Mouse (Mus musculus) MEL (cell line): ENCODE measurements at regions not wholly inside any gene's neighbourhood (a gene's known extent, or its start where the extent isn't known, plus 50 kb on each side); places are given as distances from the start of the nearest gene placed in this dataset.

Experiments
- DNase-seq: peaks from one replicate; pipeline ENCODE4 v3.0.0; 2011; ENCODE audit warnings: low read depth, low spot score
- H3K27ac ChIP-seq: 2 replicates; pipeline ENCODE4 v1.5.1; 2012; ENCODE audit warnings: low read depth, mild to moderate bottlenecking, control low read depth, low read length, moderate library complexity; ENCODE audit not compliant: control insufficient read depth
- H3K27me3 ChIP-seq, 2 experiments: fragments of 150-350 bp in 1 of 2; sonication (generic) in 1 of 2; 2 replicates each; pipeline ENCODE4 v1.6.1; 2012; ENCODE audit warnings: low read length in 2 of 2, mild to moderate bottlenecking in 2 of 2, improper control_type of control experiment in 1 of 2, moderate library complexity in 1 of 2; ENCODE audit not compliant: insufficient read depth in 2 of 2, control insufficient read depth in 1 of 2
- H3K36me3 ChIP-seq, 2 experiments: 2 replicates each; pipeline ENCODE4 v1.6.1; 2012 to 2014; ENCODE audit warnings: low read length in 2 of 2, improper control_type of control experiment in 1 of 2, inconsistent platforms in 1 of 2, mild to moderate bottlenecking in 1 of 2; ENCODE audit not compliant: insufficient read depth in 2 of 2, control insufficient read depth in 1 of 2
- H3K4me1 ChIP-seq, 2 experiments: fragments of 150-350 bp in 1 of 2; sonication (generic) in 1 of 2; 2 replicates each; pipeline ENCODE4 v1.6.1; 2012; ENCODE audit warnings: low read length in 2 of 2, improper control_type of control experiment in 1 of 2, mild to moderate bottlenecking in 1 of 2; ENCODE audit not compliant: insufficient read depth in 2 of 2, control insufficient read depth in 1 of 2
- H3K4me3 ChIP-seq, 2 experiments: fragments of 150-350 bp in 1 of 2; sonication (generic) in 1 of 2; 2 replicates each; pipeline ENCODE4 v1.5.1; 2012; ENCODE audit warnings: low read depth in 2 of 2, low read length in 2 of 2, mild to moderate bottlenecking in 2 of 2, moderate library complexity in 2 of 2, control low read depth in 1 of 2, improper control_type of control experiment in 1 of 2; ENCODE audit not compliant: control insufficient read depth in 1 of 2, insufficient read depth in 1 of 2
- H3K79me2 ChIP-seq: 2 replicates; pipeline ENCODE4 v1.6.1; 2012; ENCODE audit warnings: mild to moderate bottlenecking, low read length, moderate library complexity; ENCODE audit not compliant: control insufficient read depth, poor library complexity, insufficient read depth
- H3K9ac ChIP-seq: 2 replicates; pipeline ENCODE4 v1.6.1; 2012; ENCODE audit warnings: low read depth, mild to moderate bottlenecking, control low read depth, low read length, moderate library complexity; ENCODE audit not compliant: control insufficient read depth, poor library complexity, severe bottlenecking
- H3K9me3 ChIP-seq: fragments of 150-350 bp; sonication (generic); replicated peaks from 2 replicates; pipeline ENCODE4 v1.6.1; 2012; ENCODE audit warnings: mild to moderate bottlenecking, low read length, improper control_type of control experiment, moderate library complexity; ENCODE audit not compliant: insufficient read depth
- BHLHE40 ChIP-seq: IDR thresholded peaks from 2 replicates; pipeline ENCODE4 v1.6.1; 2012; ENCODE audit warnings: low read depth, mild to moderate bottlenecking, inconsistent platforms, low read length, improper control_type of control experiment, borderline replicate concordance
- CHD1 ChIP-seq: IDR thresholded peaks from 2 replicates; pipeline ENCODE4 v1.6.1; 2012; ENCODE audit warnings: low read depth, mild to moderate bottlenecking, inconsistent platforms, low read length, improper control_type of control experiment
- CTCF ChIP-seq, 3 experiments: IDR thresholded peaks in 2 of 3; conservative IDR thresholded peaks in 1 of 3; 2 replicates each; pipeline ENCODE4 v1.5.1; 2011 to 2012; ENCODE audit warnings: low read length in 3 of 3, low read depth in 2 of 3, mild to moderate bottlenecking in 2 of 3, improper control_type of control experiment in 1 of 3, inconsistent platforms in 1 of 3, mixed read lengths in 1 of 3, moderate library complexity in 1 of 3; ENCODE audit not compliant: control insufficient read depth in 1 of 3, insufficient read depth in 1 of 3, poor library complexity in 1 of 3, severe bottlenecking in 1 of 3
- E2F4 ChIP-seq: IDR thresholded peaks from 2 replicates; pipeline ENCODE4 v1.6.1; 2011; ENCODE audit warnings: low read depth, low read length, improper control_type of control experiment, borderline replicate concordance
- ELF1 ChIP-seq: IDR thresholded peaks from 2 replicates; pipeline ENCODE4 v1.6.1; 2014; ENCODE audit warnings: low read depth, mild to moderate bottlenecking, inconsistent platforms, low read length, improper control_type of control experiment, moderate library complexity
- EP300 ChIP-seq, 2 experiments: IDR thresholded peaks; 2 replicates each; pipeline ENCODE4 v1.6.1; 2011; ENCODE audit warnings: improper control_type of control experiment in 2 of 2, low read length in 2 of 2, low read depth in 1 of 2, mild to moderate bottlenecking in 1 of 2
- ETS1 ChIP-seq: IDR thresholded peaks from 2 replicates; pipeline ENCODE4 v1.6.1; 2012; ENCODE audit warnings: low read depth, mild to moderate bottlenecking, inconsistent platforms, low read length, improper control_type of control experiment, moderate library complexity
- GATA1 ChIP-seq: IDR thresholded peaks from 2 replicates; pipeline ENCODE4 v1.6.1; 2011; ENCODE audit warnings: low read depth, low read length, improper control_type of control experiment
- JUND ChIP-seq: IDR thresholded peaks from 2 replicates; pipeline ENCODE4 v1.6.1; 2011; ENCODE audit warnings: low read depth, mild to moderate bottlenecking, improper control_type of control experiment, low read length
- MAFK ChIP-seq: IDR thresholded peaks from 2 replicates; pipeline ENCODE4 v1.6.1; 2011; ENCODE audit warnings: low read depth, mild to moderate bottlenecking, low read length, improper control_type of control experiment, borderline replicate concordance
- MXI1 ChIP-seq: IDR thresholded peaks from 2 replicates; pipeline ENCODE4 v1.6.1; 2011; ENCODE audit warnings: mild to moderate bottlenecking, low read depth, low read length, improper control_type of control experiment
- MYC ChIP-seq: IDR thresholded peaks from 2 replicates; pipeline ENCODE4 v1.6.1; 2011; ENCODE audit warnings: low read depth, mild to moderate bottlenecking, low read length, improper control_type of control experiment, moderate library complexity
- NELFE ChIP-seq: IDR thresholded peaks from 2 replicates; pipeline ENCODE4 v1.6.1; 2011; ENCODE audit warnings: low read depth, low read length, improper control_type of control experiment
- POLR2AphosphoS2 ChIP-seq: IDR thresholded peaks from 2 replicates; pipeline ENCODE4 v1.6.1; 2011; ENCODE audit warnings: low read length, improper control_type of control experiment
- RAD21 ChIP-seq: IDR thresholded peaks from 2 replicates; pipeline ENCODE4 v1.6.1; 2011; ENCODE audit warnings: mild to moderate bottlenecking, low read depth, low read length, improper control_type of control experiment
- SIN3A ChIP-seq: IDR thresholded peaks from 2 replicates; pipeline ENCODE4 v1.6.1; 2012; ENCODE audit warnings: low read length, improper control_type of control experiment, inconsistent platforms
- TBP ChIP-seq: IDR thresholded peaks from 2 replicates; pipeline ENCODE4 v1.8.0; 2011; ENCODE audit warnings: low read depth, low read length, improper control_type of control experiment
- UBTF ChIP-seq: IDR thresholded peaks from 2 replicates; pipeline ENCODE4 v1.6.1; 2012; ENCODE audit warnings: low read depth, mild to moderate bottlenecking, inconsistent platforms, low read length, improper control_type of control experiment, moderate library complexity, borderline replicate concordance; ENCODE audit not compliant: insufficient read depth
- USF1 ChIP-seq: IDR thresholded peaks from 2 replicates; pipeline ENCODE4 v1.6.1; 2014; ENCODE audit warnings: low read depth, mild to moderate bottlenecking, inconsistent platforms, low read length, improper control_type of control experiment, moderate library complexity
- ZC3H11A ChIP-seq: IDR thresholded peaks from 2 replicates; pipeline ENCODE4 v1.6.1; 2012; ENCODE audit warnings: low read depth, mild to moderate bottlenecking, inconsistent platforms, low read length, improper control_type of control experiment
- ZMIZ1 ChIP-seq: IDR thresholded peaks from 2 replicates; pipeline ENCODE4 v1.6.1; 2012; ENCODE audit warnings: low read depth, mild to moderate bottlenecking, inconsistent platforms, low read length, improper control_type of control experiment, moderate library complexity
- ZNF384 ChIP-seq: IDR thresholded peaks from 2 replicates; pipeline ENCODE4 v1.6.1; 2012; ENCODE audit warnings: low read depth, mild to moderate bottlenecking, inconsistent platforms, low read length, improper control_type of control experiment

- Histone ChIP-seq H3K36me3 (no peaks in the 10 kb centered on the region), H3K27me3 (no peaks in the 10 kb centered on the region), H3K27ac (no peak overlapping the region), H3K4me1 (no peaks in the 10 kb centered on the region), H3K79me2 (no peaks in the 10 kb centered on the region), H3K4me3 (no peak overlapping the region), H3K9me3 (no peaks in the 10 kb centered on the region; the same call in 1 of the 2 replicates), H3K9ac (no peak overlapping the region)
- DNase-seq = no peak
- TF ChIP-seq CHD1 (no peak), SIN3A (no peak), MYC (no peak), JUND (no peak), USF1 (no peak), ZNF384 (no peak), ZC3H11A (no peak), NELFE (no peak), POLR2AphosphoS2 (no peak), RAD21 (no peak), CTCF (IDR thresholded peaks at IDR 0.05 in 2 of 3, conservative IDR thresholded peaks at IDR 0.05 in 1 of 3; ENCODE audit: control insufficient read depth in 1 of 3, insufficient read depth in 1 of 3, low read depth in 2 of 3, low read length in 3 of 3, poor library complexity in 1 of 3, severe bottlenecking in 1 of 3) (no peak)
Observed at GRCm38 (mm10) chr13:44306275-44307050, 422.8 kb upstream of the Jarid2 start.

- Histone ChIP-seq H3K27ac (no peak overlapping the region), H3K36me3 (no peaks in the 10 kb centered on the region), H3K79me2 (no peaks in the 10 kb centered on the region), H3K4me3 (no peak overlapping the region), H3K9ac (no peak overlapping the region), H3K9me3 (no peaks in the 10 kb centered on the region; the same call in 1 of the 2 replicates), H3K4me1 (no peaks in the 10 kb centered on the region), H3K27me3 (no peaks in the 10 kb centered on the region)
- DNase-seq = no peak
- TF ChIP-seq BHLHE40 = no peak
- TF ChIP-seq, all 39 proteins: peak for 0
Observed at GRCm38 (mm10) chr13:44308227-44308626, 421.0 kb upstream of the Jarid2 start.

GRCm38 (mm10) chr13:44312237-44312636, 417.0 kb upstream of the Jarid2 start:
- H3K9ac ChIP-seq = no peak overlapping the region
- no peak overlapping the region for H3K4me3 ChIP-seq
- no peak for TF ChIP-seq MAFK
- no peak for TF ChIP-seq SIN3A
- no peak for TF ChIP-seq GATA1
- no peak for TF ChIP-seq TBP
- no peak for TF ChIP-seq ZMIZ1
- TF ChIP-seq POLR2AphosphoS2 = no peak
- TF ChIP-seq E2F4 = no peak
- no peak for TF ChIP-seq RAD21
- no peak for TF ChIP-seq MYC
- no peak for TF ChIP-seq ELF1
- no peak for TF ChIP-seq UBTF
- TF ChIP-seq ETS1 = no peak
- TF ChIP-seq MXI1 = no peak
- TF ChIP-seq EP300 (IDR thresholded peaks at IDR 0.05; ENCODE audit: low read depth in 1 of 2, low read length in 2 of 2) = no peak

More at GRCm38 (mm10) chr13:44312237-44312636, 417.0 kb upstream of the Jarid2 start:
- H3K36me3 ChIP-seq = no peaks in the 10 kb centered on the region
- H3K9me3 ChIP-seq = no peaks in the 10 kb centered on the region; the same call in 1 of the 2 replicates
- DNase-seq = no peak
- no peaks in the 10 kb centered on the region for H3K27me3 ChIP-seq
- H3K79me2 ChIP-seq = no peaks in the 10 kb centered on the region
- no peaks in the 10 kb centered on the region for H3K4me1 ChIP-seq
- no peak overlapping the region for H3K27ac ChIP-seq
